Mouse (Mus musculus) midbrain, embryonic 14.5 days (tissue): ENCODE results near the gene Clmp. TPM values are rescaled to one million over a fixed set of nuclear protein-coding genes. Genes with fewer than 3 reads are reported as not detected.
A peak's percentile ranks its signal among the peaks of the same experiment; 100 is the strongest.
"Not testable (repeated sequence)": the region's sequence is repeated elsewhere in the genome, so short reads cannot be mapped to it uniquely, and the experiment has no call there.

Experiments
- ATAC-seq: fragments of 200-750 bp; cut with Nextera tagmentation; 2 replicates; pipeline ENCODE4 v1.8.0; 2017; ENCODE audit warnings: moderate number of reproducible peaks, moderate library complexity; ENCODE audit not compliant: low FRiP score, low TSS enrichment
- DNase-seq: peaks from one replicate; pipeline ENCODE4 v3.0.0-alpha.2; 2015
- H3K27ac ChIP-seq: fragments of 300-500 bp; sonication (generic); replicated peaks from 2 replicates; pipeline ENCODE4 v1.5.1; 2014; ENCODE audit warnings: mild to moderate bottlenecking, low read depth, low read length, moderate library complexity
- H3K27me3 ChIP-seq: fragments of 300-500 bp; sonication (generic); 2 replicates; pipeline ENCODE4 v1.6.1; 2014; ENCODE audit warnings: low read length, control low read depth, mixed read lengths; ENCODE audit not compliant: control insufficient read depth, insufficient read depth
- H3K36me3 ChIP-seq: fragments of 300-500 bp; sonication (generic); 2 replicates; pipeline ENCODE4 v1.6.1; 2014; ENCODE audit warnings: low read length, control low read depth; ENCODE audit not compliant: control insufficient read depth, insufficient read depth
- H3K4me1 ChIP-seq: fragments of 300-500 bp; sonication (generic); 2 replicates; pipeline ENCODE4 v1.6.1; 2014; ENCODE audit warnings: mild to moderate bottlenecking, antibody characterized with exemption, low read length, control low read depth; ENCODE audit not compliant: control insufficient read depth, insufficient read depth
- H3K4me2 ChIP-seq: fragments of 300-500 bp; sonication (generic); 2 replicates; pipeline ENCODE4 v1.6.1; 2014; ENCODE audit warnings: mild to moderate bottlenecking, low read length, moderate library complexity
- H3K4me3 ChIP-seq: fragments of 300-500 bp; sonication (generic); replicated peaks from 2 replicates; pipeline ENCODE4 v1.5.1; 2014; ENCODE audit warnings: low read depth, low read length
- H3K9ac ChIP-seq: fragments of 300-500 bp; sonication (generic); replicated peaks from 2 replicates; pipeline ENCODE4 v1.6.1; 2014; ENCODE audit warnings: mild to moderate bottlenecking, low read length, moderate library complexity
- H3K9me3 ChIP-seq: fragments of 300-500 bp; sonication (generic); 2 replicates; pipeline ENCODE4 v1.6.1; 2016; ENCODE audit warnings: low read length, control low read depth, mixed read lengths; ENCODE audit not compliant: control insufficient read depth
- WGBS: fragments of 180-500 bp; shearing (Covaris S2); extraction: QIAGEN DNeasy Blood & Tissue Kit; methylation state at CpG from one replicate; pipeline ENCODE4 v1.1.7; 2014; 5-methylcytosine and 5-hydroxymethylcytosine counted together
- polyA plus RNA-seq: library from polyadenylated mRNA; unstranded; fragments of >200 nt; fragmentation: Nextera tagmentation; extraction: Ambion mirVana; gene quantifications from 2 replicates; pipeline ENCODE4 v1.2.1, GENCODE M21; 2014

The Clmp gene
- polyA plus RNA-seq, 1 experiment from 2014 or later, result 57.4 TPM

DNA sequence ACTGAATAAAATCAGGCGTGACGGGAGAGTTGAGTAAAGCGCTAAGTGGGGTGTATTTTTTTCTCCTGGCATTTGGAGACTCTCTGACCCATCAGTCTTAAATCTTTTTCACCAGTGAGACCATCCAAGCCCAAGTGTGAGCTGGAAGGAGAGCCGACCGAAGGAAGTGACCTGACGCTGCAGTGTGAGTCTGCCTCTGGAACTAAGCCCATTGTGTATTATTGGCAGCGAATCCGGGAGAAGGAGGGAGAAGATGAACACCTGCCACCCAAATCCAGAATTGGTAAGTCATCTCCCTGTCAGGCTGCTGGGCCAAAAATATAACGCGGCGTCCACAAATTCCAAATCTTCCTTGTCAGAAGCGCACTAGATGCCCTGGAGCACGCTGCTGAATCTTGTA is 86.5 kb downstream of the Clmp start:
- Histone ChIP-seq H3K36me3 (peaks cover 16% of the 10 kb centered on the region; the same call in 1 of the 2 replicates), H3K4me1 (no peaks in the 10 kb centered on the region), H3K27ac (no peak overlapping the region), H3K4me2 (no peak overlapping the region), H3K4me3 (no peak overlapping the region), H3K27me3 (no peaks in the 10 kb centered on the region), H3K9ac (no peak overlapping the region), H3K9me3 (no peaks in the 10 kb centered on the region)
- ATAC-seq, result no peak
- no peak for DNase-seq
- 53% methylated on average over 13 of the region's 13 CpGs for WGBS

DNA sequence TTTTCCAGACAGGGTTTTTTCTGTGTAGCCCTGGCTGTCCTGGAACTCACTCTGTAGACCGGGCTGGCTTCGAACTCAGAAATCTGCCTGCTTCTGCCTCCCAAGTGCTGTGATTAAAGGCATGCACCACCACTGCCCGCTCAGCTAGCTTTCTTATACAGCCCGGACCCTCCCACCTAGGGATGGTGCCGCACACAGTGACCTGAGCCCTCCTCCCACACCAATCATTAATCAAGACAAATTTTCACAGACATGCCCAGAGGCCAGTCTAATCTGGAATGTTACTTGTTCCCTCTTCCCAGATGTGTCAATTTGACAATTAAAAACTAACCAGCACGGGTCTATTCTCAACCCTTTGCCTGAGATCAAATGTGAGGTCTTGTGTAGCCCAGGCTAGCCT is 87.4 kb downstream of the Clmp start:
- H3K4me2 ChIP-seq, H3K9ac ChIP-seq, H3K4me3 ChIP-seq, ATAC-seq, H3K27ac ChIP-seq, H3K27me3 ChIP-seq, H3K9me3 ChIP-seq, H3K4me1 ChIP-seq, DNase-seq: not testable (repeated sequence)
- H3K36me3 ChIP-seq, result peaks cover 16% of the 10 kb centered on the region; the same call in 1 of the 2 replicates
- WGBS, result 79% methylated on average over 6 of the region's 6 CpGs

DNA sequence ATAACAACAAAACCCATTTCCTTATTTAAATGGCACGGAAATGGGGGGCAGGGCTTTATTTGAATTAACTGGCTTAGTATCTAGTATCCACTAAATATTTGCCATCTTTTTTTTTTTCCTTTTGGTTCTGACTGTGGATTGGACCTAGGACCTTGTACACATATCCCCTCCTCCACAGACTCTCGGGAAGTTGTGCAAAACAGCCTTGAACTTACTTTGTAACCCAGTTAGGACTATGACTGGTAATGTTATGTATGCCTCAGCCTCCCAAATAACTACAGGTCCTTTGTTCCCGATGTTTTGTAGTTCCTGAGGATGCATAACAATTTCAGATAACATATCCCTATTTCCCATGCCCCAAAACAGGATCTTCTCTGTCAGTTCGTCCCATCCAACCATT is 88.1 kb downstream of the Clmp start:
- no peaks in the 10 kb centered on the region for H3K27me3 ChIP-seq
- 88% methylated on average over 4 of the region's 4 CpGs for WGBS
- H3K4me3 ChIP-seq, result no peak overlapping the region
- no peaks in the 10 kb centered on the region for H3K4me1 ChIP-seq
- DNase-seq (no peak), ATAC-seq (no peak)
- H3K9me3 ChIP-seq, result no peaks in the 10 kb centered on the region
- H3K36me3 ChIP-seq, result peaks cover 18% of the 10 kb centered on the region; the same call in 1 of the 2 replicates
- H3K27ac ChIP-seq, result no peak overlapping the region
- H3K4me2 ChIP-seq, result no peak overlapping the region
- no peak overlapping the region for H3K9ac ChIP-seq

DNA sequence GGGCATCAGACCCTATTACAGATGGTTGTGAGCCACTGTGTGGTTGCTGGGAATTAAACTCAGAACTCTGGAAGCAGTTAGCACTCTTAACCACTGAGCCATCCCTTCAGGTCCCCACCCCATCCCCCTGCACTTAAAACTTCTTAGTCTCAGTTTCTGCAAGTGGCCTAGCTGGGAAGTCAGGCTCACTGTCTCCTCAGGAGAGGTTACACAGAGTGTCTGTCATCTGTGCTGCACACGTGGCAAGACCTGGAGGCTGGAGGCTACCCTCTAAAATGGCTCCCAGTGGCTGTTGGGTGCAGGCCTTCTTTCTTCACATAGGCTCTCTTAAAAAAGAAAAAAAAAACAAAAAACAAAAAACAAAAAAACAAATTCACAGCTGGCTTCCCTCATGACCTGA is 90.3 kb downstream of the Clmp start:
- Histone ChIP-seq H3K4me2 (no peak overlapping the region), H3K9ac (no peak overlapping the region), H3K4me1 (no peaks in the 10 kb centered on the region), H3K9me3 (no peaks in the 10 kb centered on the region), H3K27me3 (no peaks in the 10 kb centered on the region), H3K27ac (no peak overlapping the region), H3K4me3 (no peak overlapping the region), H3K36me3 (peaks cover 18% of the 10 kb centered on the region; the same call in 1 of the 2 replicates)
- ATAC-seq (no peak), DNase-seq (no peak)
- 68% methylated on average over 1 of the region's 1 CpGs for WGBS

DNA sequence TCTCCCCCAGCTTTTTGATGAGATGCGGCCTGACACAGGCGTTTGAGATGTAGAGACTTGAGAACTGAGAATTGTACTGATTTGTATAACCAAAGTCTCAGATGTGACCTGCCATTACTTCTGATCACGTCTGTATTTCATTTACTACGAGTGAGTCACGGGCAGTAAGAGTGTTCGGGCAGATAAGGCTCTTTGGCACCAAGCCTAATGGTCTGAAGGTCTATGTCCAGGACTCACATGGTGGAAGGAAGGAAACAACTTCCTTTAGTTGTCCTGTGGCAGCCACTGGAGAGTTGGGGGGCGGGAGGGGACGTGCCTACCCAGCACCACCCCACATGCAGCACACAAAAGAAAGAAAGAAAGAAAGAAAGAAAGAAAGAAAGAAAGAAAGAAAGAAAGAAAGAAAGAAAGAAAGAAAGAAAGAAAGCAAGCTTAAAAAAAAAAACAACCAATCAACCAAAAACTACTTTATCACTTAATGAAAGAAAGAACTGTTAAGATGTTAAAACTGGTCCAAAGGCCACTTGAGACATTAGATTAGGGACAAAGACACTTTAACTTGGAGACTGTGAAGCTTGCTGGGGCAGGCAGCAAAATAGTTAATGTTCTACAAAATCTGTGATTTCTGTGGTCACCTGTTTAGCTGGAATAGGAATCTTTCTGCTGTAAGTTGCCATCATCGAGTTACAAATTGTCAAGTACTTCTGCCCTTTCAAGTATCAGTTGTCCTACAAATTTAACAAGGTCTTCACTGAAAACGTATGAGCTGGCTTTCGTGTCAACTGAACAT is 90.9 kb downstream of the Clmp start:
- Histone ChIP-seq H3K27me3 (no peaks in the 10 kb centered on the region), H3K36me3 (peaks cover 18% of the 10 kb centered on the region; the same call in 1 of the 2 replicates), H3K4me3 (no peak overlapping the region), H3K4me1 (no peaks in the 10 kb centered on the region), H3K27ac (no peak overlapping the region), H3K4me2 (no peak overlapping the region), H3K9ac (no peak overlapping the region), H3K9me3 (no peaks in the 10 kb centered on the region)
- ATAC-seq (no peak), DNase-seq (no peak)
- 83% methylated on average over 11 of the region's 11 CpGs for WGBS

DNA sequence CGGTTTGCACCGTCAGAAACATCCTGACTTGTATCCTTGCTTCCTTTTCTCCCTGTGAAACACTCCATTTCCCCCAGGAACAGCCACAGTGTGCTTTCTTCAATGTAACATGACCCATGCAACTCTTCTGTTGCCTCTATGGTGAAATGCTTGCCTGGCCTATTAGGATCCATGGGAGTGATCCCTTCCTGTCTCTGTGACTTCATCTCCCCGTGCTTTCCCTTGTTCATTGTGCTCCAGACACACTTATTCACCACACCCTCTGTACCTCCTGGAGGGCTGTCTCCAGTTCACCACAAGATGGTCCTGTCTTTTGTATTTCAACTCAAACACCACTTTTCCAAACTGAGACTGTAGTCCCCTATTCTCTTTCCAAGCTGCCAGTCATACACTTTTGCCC is 94.3 kb downstream of the Clmp start:
- H3K4me2 ChIP-seq, result no peak overlapping the region
- no peak overlapping the region for H3K9ac ChIP-seq
- no peak overlapping the region for H3K4me3 ChIP-seq
- no peak overlapping the region for H3K27ac ChIP-seq
- no peak for ATAC-seq
- peaks cover 13% of the 10 kb centered on the region for H3K36me3 ChIP-seq
- WGBS, result 65% methylated on average over 3 of the region's 3 CpGs
- peaks cover 14% of the 10 kb centered on the region for H3K4me1 ChIP-seq
- no peaks in the 10 kb centered on the region for H3K27me3 ChIP-seq
- H3K9me3 ChIP-seq, result no peaks in the 10 kb centered on the region
- DNase-seq, result no peak

DNA sequence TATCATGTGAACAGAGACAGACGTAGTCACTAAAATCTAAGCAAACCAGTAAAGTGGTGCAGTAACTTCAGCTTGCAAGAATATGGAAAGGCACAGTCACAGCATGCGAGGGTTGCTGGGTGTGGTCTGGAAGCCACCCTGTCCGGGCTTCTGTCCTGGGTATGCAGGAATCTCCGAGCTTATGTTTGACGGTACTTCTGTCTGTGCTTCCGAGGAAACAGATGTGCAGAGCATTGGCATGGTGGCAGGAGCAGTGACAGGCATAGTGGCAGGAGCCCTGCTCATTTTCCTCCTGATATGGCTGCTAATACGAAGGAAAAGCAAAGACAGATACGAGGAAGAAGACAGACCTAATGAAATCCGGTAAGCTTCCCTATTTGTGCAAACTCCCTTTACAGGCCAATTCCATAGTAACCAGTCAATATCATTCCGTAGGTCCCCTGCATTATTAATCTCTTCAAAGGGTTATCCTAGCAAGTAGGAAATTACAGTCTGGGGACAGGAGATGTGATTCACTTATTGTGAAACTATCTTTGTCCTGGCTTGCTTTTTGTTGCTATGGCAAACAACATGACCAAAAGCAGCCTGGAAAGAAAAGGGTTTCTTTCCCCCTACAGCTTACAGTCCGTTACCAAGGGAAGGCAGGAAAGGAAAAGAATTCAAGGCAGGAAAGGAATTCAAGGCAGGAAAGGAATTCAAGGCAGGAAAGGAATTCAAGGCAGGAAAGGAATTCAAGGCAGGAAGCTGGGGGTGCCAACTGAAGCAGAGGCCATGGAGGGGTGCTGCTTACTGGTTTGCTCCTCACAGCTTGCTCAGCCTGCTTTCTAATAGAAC is 95.3 kb downstream of the Clmp start:
- Histone ChIP-seq H3K4me2 (no peak overlapping the region), H3K27ac (no peak overlapping the region), H3K27me3 (no peaks in the 10 kb centered on the region), H3K36me3 (peaks cover 12% of the 10 kb centered on the region), H3K9ac (no peak overlapping the region), H3K4me1 (peaks cover 22% of the 10 kb centered on the region), H3K4me3 (no peak overlapping the region), H3K9me3 (no peaks in the 10 kb centered on the region)
- 65% methylated on average over 11 of the region's 11 CpGs for WGBS
- ATAC-seq (no peak), DNase-seq (no peak)

DNA sequence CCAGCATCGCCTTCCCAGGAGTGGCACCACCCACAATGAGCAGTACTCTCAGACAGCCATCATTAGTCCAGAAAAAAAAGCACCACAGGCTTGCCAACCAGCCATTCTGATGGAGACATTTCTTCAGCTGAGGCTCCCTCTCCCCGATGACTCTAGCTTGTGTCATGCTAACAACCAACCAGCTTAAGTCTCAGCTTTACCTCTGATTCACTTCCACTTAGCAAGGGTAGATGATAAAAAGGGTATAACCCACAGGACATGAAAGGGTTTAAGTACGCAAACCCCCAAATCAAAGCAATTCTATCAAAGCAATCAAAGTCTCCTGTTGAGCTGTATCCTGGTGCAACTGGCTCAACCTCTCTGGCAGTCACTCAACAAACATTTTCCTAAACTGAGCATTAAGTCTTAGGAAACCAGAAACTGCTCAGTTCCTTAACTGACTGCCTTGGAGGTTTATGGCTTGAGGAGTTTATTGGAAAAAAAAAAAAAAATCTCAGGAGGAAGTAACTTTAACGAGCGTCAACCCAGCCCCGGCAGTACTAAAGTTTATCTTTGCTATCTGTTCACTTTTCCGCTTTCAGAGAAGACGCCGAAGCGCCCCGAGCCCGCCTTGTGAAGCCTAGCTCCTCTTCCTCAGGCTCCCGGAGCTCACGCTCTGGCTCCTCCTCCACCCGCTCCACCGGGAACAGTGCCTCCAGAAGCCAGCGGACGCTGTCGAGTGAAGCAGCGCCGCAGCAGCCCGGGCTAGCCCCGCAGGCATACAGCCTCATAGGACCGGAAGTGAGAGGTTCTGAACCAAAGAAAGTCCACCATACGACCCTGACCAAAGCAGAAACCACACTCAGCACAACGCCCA is 96.2 kb downstream of the Clmp start:
- no peak overlapping the region for H3K27ac ChIP-seq
- WGBS, result 35% methylated on average over 26 of the region's 26 CpGs
- H3K36me3 ChIP-seq, result peaks cover 10% of the 10 kb centered on the region
- H3K9me3 ChIP-seq, result no peaks in the 10 kb centered on the region
- no peak overlapping the region for H3K4me3 ChIP-seq
- no peaks in the 10 kb centered on the region for H3K27me3 ChIP-seq
- no peak for ATAC-seq
- DNase-seq, result no peak
- no peak overlapping the region for H3K9ac ChIP-seq
- 0 out of 2 replicates have a peak overlapping the region, but pooled peaks have one; percentile 21 for H3K4me2 ChIP-seq
- H3K4me1 ChIP-seq, result peaks cover 22% of the 10 kb centered on the region
